Mouse (Mus musculus) layer of hippocampus, adult 11-12 months (tissue): ENCODE data around the gene Zfp423.
A peak's percentile ranks its signal among the peaks of the same experiment; 100 is the strongest.
"Not testable (repeated sequence)": the region's sequence is repeated elsewhere in the genome, so short reads cannot be mapped to it uniquely, and the experiment has no call there.

Experiments
- DNase-seq: peaks from one replicate; pipeline ENCODE4 v3.0.0; 2022; ENCODE audit warnings: low spot score

Gene Zfp423

GRCm38 (mm10) chr8:87904108-87904507 is 55.3 kb downstream of the Zfp423 start:
- no peak for DNase-seq

DNA sequence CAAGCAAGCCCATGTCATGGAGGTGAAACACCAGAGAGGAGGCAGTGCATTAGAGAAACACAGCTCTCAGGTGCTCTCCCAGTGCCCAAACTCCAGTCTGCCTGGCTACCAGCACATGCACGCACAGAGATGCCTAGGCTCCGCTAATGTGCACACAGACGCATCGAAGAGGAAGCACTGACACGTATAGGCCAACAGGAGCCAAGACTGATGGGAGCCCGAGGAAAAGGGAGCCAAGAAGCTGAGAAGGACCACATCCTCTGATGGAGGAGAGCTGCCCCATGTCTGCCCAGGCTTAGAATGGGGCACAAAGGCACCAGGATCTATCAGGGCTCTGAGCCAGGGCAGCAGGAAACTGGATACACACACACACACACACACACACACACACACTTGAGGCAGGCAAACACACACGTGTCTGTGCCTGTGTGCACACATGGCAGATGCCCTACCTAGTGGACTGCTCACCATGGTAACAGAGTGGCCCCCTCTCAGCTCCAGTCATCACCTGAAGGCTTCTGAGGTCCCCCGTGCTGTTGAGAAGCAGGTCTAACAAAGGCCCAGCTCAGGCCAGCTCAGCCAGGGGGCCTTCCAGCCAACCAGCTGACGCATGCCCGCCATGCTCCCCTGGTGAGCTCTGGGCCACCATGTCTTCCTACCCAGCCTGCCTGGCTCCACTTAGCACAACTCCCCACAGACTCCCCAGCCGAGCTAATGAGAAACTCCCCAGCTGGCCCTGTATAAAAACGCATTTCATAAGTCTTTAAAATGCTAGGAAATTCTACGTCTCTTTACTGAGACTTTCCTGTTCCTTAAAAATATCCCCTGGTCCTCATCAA is 64.0 kb downstream of the Zfp423 start:
- DNase-seq, result no peak

DNA sequence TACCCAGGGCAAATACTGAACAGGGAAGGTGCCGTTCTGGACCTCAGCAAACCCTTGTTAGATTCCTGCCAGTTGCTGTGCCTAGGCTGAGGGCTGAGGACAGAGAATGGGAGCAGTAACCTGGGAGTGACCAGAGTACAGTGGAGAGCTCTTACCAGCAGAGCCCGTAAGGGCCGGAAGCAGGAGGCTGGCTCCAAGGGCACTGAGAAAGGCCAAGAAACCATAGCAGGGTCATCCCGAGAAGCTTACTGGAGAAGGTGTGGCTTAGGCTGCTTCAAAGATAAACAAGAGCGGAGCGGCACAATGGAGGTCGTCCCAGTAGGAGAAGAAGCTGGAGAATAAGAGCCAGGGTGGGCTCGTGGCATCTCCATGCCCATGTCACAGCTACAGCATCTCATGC is 65.1 kb downstream of the Zfp423 start:
- no peak for DNase-seq

GRCm38 (mm10) chr8:87893547-87893946 is 65.8 kb downstream of the Zfp423 start:
- DNase-seq, result no peak

- DNase-seq, result no peak
Measured at GRCm38 (mm10) chr8:87892891-87893290, 66.5 kb downstream of the Zfp423 start.

DNA sequence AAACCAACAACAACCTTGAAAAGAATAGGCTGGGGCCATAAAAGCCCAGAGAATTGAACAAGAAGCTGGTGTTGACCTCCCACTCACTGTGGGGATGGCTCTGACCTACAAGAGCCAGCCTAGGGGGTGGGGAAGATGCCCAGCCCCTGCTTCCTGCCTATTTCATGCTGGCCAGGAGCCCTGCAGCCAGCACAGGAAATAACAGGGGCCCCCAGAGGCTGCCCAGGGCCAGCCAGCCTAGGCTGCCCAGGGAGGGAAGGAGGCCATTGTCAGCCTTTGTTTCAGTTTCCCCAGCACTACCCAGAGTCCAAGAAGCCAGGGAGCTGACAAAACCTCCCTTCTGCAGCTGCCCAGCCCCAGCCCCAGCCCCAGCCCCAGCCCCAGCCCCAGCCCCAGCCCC is 67.5 kb downstream of the Zfp423 start:
- DNase-seq, result no peak

DNA sequence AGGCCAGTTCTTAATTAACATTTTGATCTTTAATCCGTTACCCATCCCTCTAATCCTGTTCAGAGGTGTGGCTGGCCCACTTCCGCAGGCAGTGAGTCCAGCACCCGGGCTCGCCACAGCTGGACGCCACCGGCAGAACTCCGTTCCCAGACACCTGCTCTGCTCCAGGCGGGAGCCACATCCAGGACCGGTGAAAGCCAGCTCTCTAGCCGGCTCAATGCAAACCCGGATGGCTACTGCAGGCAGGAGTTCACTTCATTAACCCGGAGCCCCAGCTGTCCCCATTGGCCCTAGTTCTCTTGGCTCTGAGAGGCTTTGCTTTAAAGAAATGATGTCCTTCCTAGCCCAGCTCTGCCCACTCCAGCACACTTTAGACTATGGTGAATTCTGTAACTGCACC is 71.4 kb downstream of the Zfp423 start:
- DNase-seq, result no peak

DNA sequence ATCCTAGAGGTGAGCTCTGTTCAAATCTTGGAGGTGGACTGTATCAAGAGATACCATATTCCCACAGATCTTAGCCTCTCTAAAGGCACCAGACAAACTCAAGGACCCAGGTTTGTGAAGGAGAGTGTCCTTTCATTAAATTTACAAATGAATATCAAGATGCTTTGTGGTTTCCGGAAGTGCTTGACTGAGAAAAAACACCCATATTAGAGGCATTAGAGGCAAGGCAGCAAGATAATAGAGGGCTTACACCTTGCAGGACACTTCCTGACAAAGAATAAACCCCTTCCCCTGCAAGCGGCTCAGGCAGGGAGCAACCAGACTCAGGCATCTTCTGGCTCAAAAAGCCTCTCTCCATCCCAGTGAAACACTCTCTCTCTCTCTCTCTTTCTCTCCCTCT is 78.3 kb downstream of the Zfp423 start:
- no peak for DNase-seq

- no peak for DNase-seq
Measured at GRCm38 (mm10) chr8:87875852-87876251, 83.5 kb downstream of the Zfp423 start.

- peak; percentile 35 for DNase-seq
Measured at GRCm38 (mm10) chr8:87875452-87875851, 83.9 kb downstream of the Zfp423 start.

DNA sequence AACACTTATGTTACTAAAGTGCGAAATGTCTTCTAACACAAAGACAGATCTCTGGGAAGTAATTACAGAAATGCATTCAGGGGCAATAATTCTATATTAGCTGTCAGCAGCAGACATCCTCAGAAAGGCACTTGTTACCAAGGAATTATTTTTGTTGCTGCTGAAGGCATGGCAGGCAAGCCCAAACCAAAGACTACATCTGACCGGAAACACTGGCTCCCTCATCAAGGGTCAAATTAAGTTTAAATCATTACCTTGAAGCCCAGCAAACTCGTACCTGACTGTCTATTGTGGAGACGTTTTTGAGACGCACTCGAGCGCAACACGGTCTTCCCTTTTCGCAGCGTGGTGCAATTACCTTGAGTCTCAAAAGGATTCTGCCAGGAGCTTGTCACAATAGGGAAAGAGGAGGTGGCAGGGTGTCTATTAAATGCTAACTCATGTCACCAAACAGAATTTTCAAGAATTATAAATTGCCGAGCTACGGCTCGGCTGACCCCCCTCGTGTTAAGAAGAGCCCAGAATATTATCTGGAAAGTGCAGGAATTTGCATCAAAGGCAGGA is 86.3 kb downstream of the Zfp423 start:
- no peak for DNase-seq

DNA sequence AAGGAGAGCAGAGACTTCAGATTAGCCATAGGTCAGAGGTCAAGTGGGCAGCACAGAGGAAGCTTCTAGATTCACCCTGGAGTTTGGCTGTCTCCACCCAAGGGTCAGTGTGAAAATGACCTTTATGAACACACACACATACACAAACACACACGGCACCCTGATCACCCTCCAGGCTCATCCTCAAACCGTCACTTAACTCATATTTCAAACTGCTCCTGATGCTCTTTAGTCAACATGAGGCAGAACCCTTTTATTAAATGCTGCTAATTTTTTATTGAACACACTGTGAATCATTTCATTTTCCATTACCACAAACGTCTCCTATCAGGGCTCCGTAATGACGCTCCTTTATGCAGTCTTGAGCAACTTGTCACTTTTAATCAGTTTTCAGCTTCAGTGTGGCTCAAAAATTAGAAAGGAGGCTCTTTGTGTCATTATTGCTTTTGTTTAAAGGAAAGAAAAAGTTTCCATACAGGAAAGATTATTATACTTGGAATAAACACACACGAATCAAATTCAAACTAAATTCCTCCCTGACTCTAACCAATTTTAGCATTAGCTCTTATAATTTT is 87.0 kb downstream of the Zfp423 start:
- DNase-seq, result no peak

DNA sequence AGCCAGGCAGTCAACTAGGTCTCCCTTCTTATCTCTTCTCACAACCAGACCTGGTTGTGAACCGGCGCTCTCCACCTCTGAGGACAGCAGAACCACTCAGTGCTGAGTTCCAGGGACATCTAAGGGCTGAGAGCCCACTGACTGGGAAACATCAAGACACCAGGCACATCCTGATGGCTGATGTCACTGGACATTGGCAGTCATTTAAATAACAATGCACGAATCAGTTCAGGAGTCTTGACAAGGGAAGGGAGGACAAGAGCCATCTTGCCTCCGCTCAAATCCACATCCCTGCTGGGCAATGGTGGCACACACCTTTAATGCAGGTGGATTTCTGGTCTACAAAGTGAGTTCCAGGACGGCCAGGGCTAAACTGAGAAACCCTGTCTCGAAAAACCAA is 92.8 kb downstream of the Zfp423 start:
- no peak for DNase-seq

DNA sequence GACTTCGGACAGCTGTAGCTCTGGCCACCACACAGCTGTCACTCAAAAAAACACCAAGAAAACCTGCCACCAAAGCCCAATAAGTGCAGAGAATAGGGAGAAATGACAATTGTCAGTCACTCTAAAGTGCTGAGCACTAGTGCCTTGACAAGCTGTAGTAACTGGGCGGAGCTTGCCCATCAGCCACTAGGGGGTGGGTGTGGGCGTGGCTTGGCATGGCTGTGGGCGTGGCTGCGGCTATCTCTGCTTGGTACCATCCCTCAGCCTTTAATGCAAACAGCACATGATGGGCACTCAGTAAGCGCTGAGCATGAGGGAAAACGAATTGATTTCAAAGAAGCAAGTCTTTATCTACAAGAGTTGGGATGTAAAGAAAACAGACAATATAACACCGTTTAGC is 95.2 kb downstream of the Zfp423 start:
- no peak for DNase-seq

- DNase-seq, result no peak
Measured at GRCm38 (mm10) chr8:87863128-87863527, 96.3 kb downstream of the Zfp423 start.

DNA sequence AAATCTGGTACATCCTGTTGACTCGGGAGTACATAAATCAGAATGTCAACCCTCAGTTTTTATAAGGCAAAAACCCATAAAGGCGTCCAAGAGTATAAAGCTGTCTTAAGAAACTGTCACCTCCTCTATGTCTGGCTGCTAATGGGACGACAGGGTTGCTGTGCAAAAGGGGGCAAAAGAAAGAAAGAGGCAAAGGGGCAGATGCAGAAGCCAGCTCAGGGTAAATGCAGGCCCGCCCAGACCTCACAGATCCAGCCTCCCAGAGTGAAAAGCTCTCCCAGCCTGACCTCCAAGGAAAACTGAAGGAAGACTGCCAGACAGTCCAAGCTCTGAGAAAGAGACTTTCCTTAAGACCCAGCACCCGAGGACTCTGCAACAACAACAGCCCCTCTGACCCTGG is 97.7 kb downstream of the Zfp423 start:
- DNase-seq, result no peak

DNA sequence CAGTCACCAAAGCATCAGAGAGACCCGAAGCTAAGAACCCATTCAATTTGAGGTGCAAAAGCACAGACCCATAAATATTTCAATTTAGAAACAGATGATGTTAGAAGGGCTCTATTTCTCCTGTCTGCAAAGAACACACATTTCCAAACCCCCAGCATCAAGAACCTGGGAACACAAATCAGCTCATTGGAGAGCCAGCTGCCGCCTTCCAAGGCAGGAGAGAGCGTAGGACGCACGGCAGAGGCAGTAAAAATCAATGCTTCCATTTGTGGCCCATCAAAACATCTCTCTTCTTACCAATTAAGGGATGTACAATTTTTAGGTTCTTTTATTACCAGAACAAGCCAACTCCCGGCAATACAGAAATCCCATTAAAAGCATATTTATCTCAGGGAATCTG is 98.5 kb downstream of the Zfp423 start:
- peak; percentile 21 for DNase-seq

DNA sequence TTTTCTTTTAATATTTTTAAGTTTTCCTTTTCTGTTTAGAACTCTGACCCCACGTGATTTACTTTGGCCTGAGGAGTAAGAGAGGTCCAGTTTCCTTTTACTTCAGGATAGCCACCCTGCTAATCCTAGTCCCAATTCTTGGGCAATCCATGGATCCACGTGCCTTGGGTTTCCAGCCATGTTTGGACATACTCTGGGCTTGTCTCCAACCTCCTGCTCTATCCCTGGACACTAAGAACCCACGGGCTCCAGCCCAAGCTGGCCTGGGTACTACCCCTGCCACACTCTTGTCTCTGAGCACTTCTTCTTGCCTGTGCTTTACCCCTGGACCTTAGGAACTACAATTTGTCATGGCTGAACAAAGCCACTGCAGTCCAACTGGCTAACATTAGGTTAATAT is 107.5 kb downstream of the Zfp423 start:
- DNase-seq, result no peak

GRCm38 (mm10) chr8:87851380-87851779 is 108.0 kb downstream of the Zfp423 start:
- no peak for DNase-seq

DNA sequence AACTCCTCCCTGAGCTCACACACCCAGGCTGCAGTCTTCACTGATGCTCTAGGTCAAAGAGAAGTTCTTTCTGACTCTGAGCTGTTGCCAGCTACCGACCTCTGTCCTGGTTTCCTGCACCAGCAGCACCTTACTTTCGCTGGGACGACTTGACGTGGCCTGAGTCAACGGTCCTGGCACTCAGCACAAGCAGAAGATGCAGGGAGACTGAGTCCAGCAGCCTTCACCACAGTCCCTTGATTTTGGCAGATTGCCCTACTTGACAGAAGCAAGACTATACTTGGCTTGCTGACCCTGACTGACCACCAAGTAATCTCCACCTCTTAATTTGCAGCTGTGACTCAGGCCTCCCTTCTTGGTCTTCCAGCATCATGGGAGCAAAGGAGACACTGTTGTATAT is 110.6 kb downstream of the Zfp423 start:
- no peak for DNase-seq

GRCm38 (mm10) chr8:87847796-87848195 is 111.6 kb downstream of the Zfp423 start:
- DNase-seq, result peak; percentile 31

- DNase-seq, result not testable (repeated sequence)
Measured at GRCm38 (mm10) chr8:87842096-87842495, 117.3 kb downstream of the Zfp423 start.

DNA sequence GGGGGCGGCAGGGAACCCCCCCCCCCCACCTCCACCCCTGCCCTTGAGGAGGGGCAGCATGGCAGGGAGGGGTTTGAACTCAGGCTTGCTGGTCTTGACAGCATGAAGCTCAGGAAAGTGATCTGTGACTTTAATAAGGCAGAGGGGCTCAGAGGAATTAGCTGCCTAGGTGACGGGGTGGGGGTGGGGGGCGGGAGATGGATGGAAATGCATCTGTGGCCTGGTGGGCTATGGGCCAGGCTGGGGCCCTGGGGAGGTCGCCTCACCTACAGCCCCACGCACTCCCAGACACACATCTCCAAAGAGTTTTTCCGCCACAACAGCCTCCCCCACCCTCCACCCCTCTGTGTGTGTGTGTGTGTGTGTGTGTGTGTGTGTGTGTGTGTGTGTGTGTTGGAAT is 122.1 kb downstream of the Zfp423 start:
- DNase-seq, result no peak

DNA sequence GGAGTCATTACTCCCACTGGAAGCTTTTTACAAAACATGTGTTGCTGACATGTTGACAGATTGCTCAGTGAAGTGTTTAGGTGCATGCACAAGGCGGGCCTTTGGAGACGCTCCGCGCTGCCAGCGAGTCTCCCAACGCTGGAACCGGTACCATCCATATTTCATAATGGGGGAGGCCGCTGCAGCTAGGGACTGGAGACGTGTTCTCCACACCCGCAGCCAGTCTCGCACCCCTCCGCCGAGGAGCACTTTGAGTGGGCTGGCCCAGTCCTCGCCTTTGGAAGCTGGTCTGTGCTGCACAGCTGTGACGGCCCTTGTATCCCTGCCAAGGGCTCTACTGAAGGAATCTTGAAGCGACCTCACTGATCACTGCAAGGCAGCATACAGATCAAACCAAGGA is 122.5 kb downstream of the Zfp423 start:
- peak; percentile 54 for DNase-seq
